Comparison of ENCODE assay signal across 16 mouse cellular contexts in genomic region chr7:100817442-100817760, GRCm38 (mm10). TPM values are rescaled to one million over a fixed set of nuclear protein-coding genes. Genes with fewer than 3 reads are reported as not detected.
DNase-seq lines count a peak whose midpoint lies in the region; ATAC-seq and TF ChIP-seq lines count a peak whose summit lies in the region.
"Had no signal": no experiment of that assay in that cellular context is flagged by ENCODE, and none has a peak within 500 bp of the region (broad histone marks: within the 10 kb centered on the region; RNA-seq: fewer than 3 reads in every experiment).

No protein-coding gene starts in this region.

- no peak for ATAC-seq in heart, embryonic 12.5 days (ENCODE audit: insufficient number of reproducible peaks, low FRiP score)
- ATAC-seq in neural tube, embryonic 15.5 days (ENCODE audit: low FRiP score), result no peak
- ATAC-seq: intestine, embryonic 15.5 days had no signal

- TF ChIP-seq CTCF in layer of hippocampus, adult 2 months (conservative IDR thresholded peaks at IDR 0.05), result no peak
- TF ChIP-seq CTCF in ES-Bruce4 (IDR thresholded peaks at IDR 0.05; ENCODE audit: low read depth, low read length), result no peak

- no peaks in the 10 kb centered on the region for H3K27me3 ChIP-seq in heart, embryonic 12.5 days (replicated peaks)
- H3K27me3 ChIP-seq in ES-Bruce4 (ENCODE audit: control insufficient read depth, insufficient read depth, low read length, poor library complexity, severe bottlenecking), result no peaks in the 10 kb centered on the region
- no peaks in the 10 kb centered on the region for H3K27me3 ChIP-seq in neural tube, embryonic 15.5 days (replicated peaks)
- H3K27me3 ChIP-seq: hindbrain, embryonic 12.5 days; intestine, embryonic 15.5 days; neural tube, embryonic 13.5 days had no signal

- no peak overlapping the region for H3K4me3 ChIP-seq in heart, embryonic 12.5 days
- no peak overlapping the region for H3K4me3 ChIP-seq in layer of hippocampus, adult 2 months
- H3K4me3 ChIP-seq in ES-Bruce4 (ENCODE audit: low read depth, low read length), result no peak overlapping the region
- H3K4me3 ChIP-seq in neural tube, embryonic 15.5 days (replicated peaks), result no peak overlapping the region
- H3K4me3 ChIP-seq: erythroblast, embryonic 14.5 days; hindbrain, embryonic 12.5 days; intestine, embryonic 15.5 days; limb, embryonic 10.5 days; neural tube, embryonic 13.5 days had no signal

- H3K9me3 ChIP-seq in heart, embryonic 12.5 days (replicated peaks), result no peaks in the 10 kb centered on the region
- H3K9me3 ChIP-seq in ES-Bruce4 (replicated peaks; ENCODE audit: control insufficient read depth, insufficient read depth, low read length, poor library complexity, severe bottlenecking), result no peaks in the 10 kb centered on the region
- H3K9me3 ChIP-seq in neural tube, embryonic 15.5 days (replicated peaks), result no peaks in the 10 kb centered on the region
- H3K9me3 ChIP-seq: hindbrain, embryonic 12.5 days; intestine, embryonic 15.5 days; limb, embryonic 10.5 days; neural tube, embryonic 13.5 days had no signal

- 0 out of 2 replicates have a peak overlapping the region, but pooled peaks have one; percentile 6 for H3K4me2 ChIP-seq in heart, embryonic 12.5 days
- no peak overlapping the region for H3K4me2 ChIP-seq in neural tube, embryonic 15.5 days
- H3K4me2 ChIP-seq: hindbrain, embryonic 12.5 days; intestine, embryonic 15.5 days; neural tube, embryonic 13.5 days had no signal

- TF ChIP-seq POLR2A in ES-Bruce4 (IDR thresholded peaks at IDR 0.05; ENCODE audit: insufficient read depth, low read length), result no peak

- TF ChIP-seq EP300 in ES-Bruce4 (IDR thresholded peaks at IDR 0.05; ENCODE audit: insufficient read depth, low read depth, low read length), result no peak

- intact Hi-C loops in heart, postnatal 36 days (cut with DNase I), result no loop called here

- no peak overlapping the region for H3K9ac ChIP-seq in heart, embryonic 12.5 days
- no peak overlapping the region for H3K9ac ChIP-seq in ES-Bruce4 (ENCODE audit: low read depth, poor library complexity, severe bottlenecking)
- no peak overlapping the region for H3K9ac ChIP-seq in neural tube, embryonic 15.5 days (replicated peaks)
- H3K9ac ChIP-seq: hindbrain, embryonic 12.5 days; intestine, embryonic 15.5 days; liver, embryonic 14.5 days; neural tube, embryonic 13.5 days had no signal

- H3K27ac ChIP-seq in heart, embryonic 12.5 days (ENCODE audit: poor library complexity, severe bottlenecking), result peak overlapping the region; percentile 65
- H3K27ac ChIP-seq in layer of hippocampus, adult 2 months, result peak overlapping the region; percentile 63
- H3K27ac ChIP-seq in ES-Bruce4 (ENCODE audit: insufficient read depth, low read length), result peak overlapping the region; percentile 93
- no peak overlapping the region for H3K27ac ChIP-seq in neural tube, embryonic 15.5 days (replicated peaks)
- H3K27ac ChIP-seq: hindbrain, embryonic 12.5 days; intestine, embryonic 15.5 days; limb, embryonic 10.5 days; liver, embryonic 14.5 days; neural tube, embryonic 13.5 days had no signal

- no peak for DNase-seq in heart, postnatal 36 days
- no peak for DNase-seq in layer of hippocampus, adult 2 months (ENCODE audit: low spot score in 2 of 2)
- DNase-seq in layer of hippocampus, postnatal 36 days, result no peak
- DNase-seq in R1 (ENCODE audit: low read depth, low spot score), result peak; percentile 91
- DNase-seq: adrenal gland, postnatal 10 days; cerebellum, adult 11-12 months; thymus, postnatal 25 days had no signal

- 60% methylated on average over 2 of the region's 2 CpGs for WGBS in heart, embryonic 12.5 days
- WGBS in neural tube, embryonic 15.5 days, result 95% methylated on average over 2 of the region's 2 CpGs

- peaks cover 22% of the 10 kb centered on the region for H3K4me1 ChIP-seq in heart, embryonic 12.5 days (replicated peaks)
- H3K4me1 ChIP-seq in ES-Bruce4 (ENCODE audit: control insufficient read depth, insufficient read depth, low read length), result peaks cover 2% of the 10 kb centered on the region
- no peaks in the 10 kb centered on the region; the same call in 1 of the 2 replicates for H3K4me1 ChIP-seq in neural tube, embryonic 15.5 days
- H3K4me1 ChIP-seq: intestine, embryonic 15.5 days; limb, embryonic 10.5 days had no signal

- H3K36me3 ChIP-seq in heart, embryonic 12.5 days, result peaks cover 6% of the 10 kb centered on the region
- H3K36me3 ChIP-seq in ES-Bruce4 (ENCODE audit: control insufficient read depth, insufficient read depth, low read length, poor library complexity, severe bottlenecking), result no peaks in the 10 kb centered on the region
- H3K36me3 ChIP-seq in neural tube, embryonic 15.5 days, result peaks cover 8% of the 10 kb centered on the region; the same call in 1 of the 2 replicates
- H3K36me3 ChIP-seq: hindbrain, embryonic 12.5 days; intestine, embryonic 15.5 days had no signal

RNA-seq across cellular contexts. Expression of gene Relt, which starts 45.8 kb away (rescaled TPM):
- polyA plus RNA-seq in heart, embryonic 12.5 days (2016; fragmentation: Nextera tagmentation; extraction: Ambion mirVana), result 4.1 TPM in 2 replicates
- 1 to 10 TPM; 2.1 to 3.1 TPM for total RNA-seq in heart, postnatal 36 days (2021)
- 10 to 100 TPM; 11.2 to 13.2 TPM for total RNA-seq in layer of hippocampus, adult 2 months (2021)
- 10 to 100 TPM; 11.5 to 11.8 TPM for total RNA-seq in layer of hippocampus, postnatal 36 days (2021)
- polyA plus RNA-seq in ES-Bruce4 (2011; ENCODE audit: insufficient read depth, insufficient read length, low read depth, missing spikeins), result 10.6 and 14.1 TPM in 2 replicates
- 5.9 and 6.3 TPM in 2 replicates for polyA plus RNA-seq in neural tube, embryonic 15.5 days (2015; fragmentation: Nextera tagmentation; extraction: Ambion mirVana)
